Mouse (Mus musculus): ENCODE measurements at regions not wholly inside any gene's neighbourhood (a gene's known extent, or its start where the extent isn't known, plus 50 kb on each side); places are given as distances from the start of the nearest gene placed in this dataset.

- Histone ChIP-seq H3K4me1 (ENCODE audit: control insufficient read depth, insufficient read depth, low read length) (no peaks in the 10 kb centered on the region), H3K4me2 (ENCODE audit: low read depth, low read length) (no peak overlapping the region), H3K36me3 (ENCODE audit: control insufficient read depth, insufficient read depth) (no peaks in the 10 kb centered on the region), H3K9ac (ENCODE audit: low read length) (no peak overlapping the region), H3K27me3 (ENCODE audit: control insufficient read depth, insufficient read depth, low read length) (no peaks in the 10 kb centered on the region), H3K27ac (ENCODE audit: low read length) (no peak overlapping the region), H3K4me3 (ENCODE audit: low read length) (no peak overlapping the region), H3K9me3 (replicated peaks; ENCODE audit: control insufficient read depth, low read length) (no peaks in the 10 kb centered on the region)
- 74% methylated on average over 10 of the region's 10 CpGs for WGBS
- ATAC-seq (replicated peaks; ENCODE audit: extremely low read depth, insufficient read depth, low FRiP score): no peak
These were observed 221.6 kb downstream of the Agtpbp1 start for GRCm38 (mm10) chr13:59363428-59363827.

GRCm38 (mm10) chr13:59361323-59361722 lies 223.7 kb downstream of the Agtpbp1 start:
- 74% methylated on average over 7 of the region's 7 CpGs for WGBS
- H3K4me1 ChIP-seq (ENCODE audit: control insufficient read depth, insufficient read depth, low read length): no peaks in the 10 kb centered on the region
- no peak overlapping the region for H3K27ac ChIP-seq (ENCODE audit: low read length)

GRCm38 (mm10) chr13:59360026-59360425 lies 225.0 kb downstream of the Agtpbp1 start:
- WGBS: 74% methylated on average over 3 of the region's 3 CpGs
- ATAC-seq (replicated peaks; ENCODE audit: extremely low read depth, insufficient read depth, low FRiP score): no peak

More at GRCm38 (mm10) chr13:59361323-59361722, 223.7 kb downstream of the Agtpbp1 start:
- no peak overlapping the region for H3K4me2 ChIP-seq (ENCODE audit: low read depth, low read length)
- no peak overlapping the region for H3K9ac ChIP-seq (ENCODE audit: low read length)
- no peaks in the 10 kb centered on the region for H3K36me3 ChIP-seq (ENCODE audit: control insufficient read depth, insufficient read depth)
- no peak for ATAC-seq (replicated peaks; ENCODE audit: extremely low read depth, insufficient read depth, low FRiP score)
- H3K4me3 ChIP-seq (ENCODE audit: low read length): no peak overlapping the region
- H3K27me3 ChIP-seq (ENCODE audit: control insufficient read depth, insufficient read depth, low read length): no peaks in the 10 kb centered on the region
- H3K9me3 ChIP-seq (replicated peaks; ENCODE audit: control insufficient read depth, low read length): no peaks in the 10 kb centered on the region

GRCm38 (mm10) chr13:59358421-59358820 lies 226.6 kb downstream of the Agtpbp1 start:
- no peak overlapping the region for H3K27ac ChIP-seq (ENCODE audit: low read length)
- H3K4me2 ChIP-seq (ENCODE audit: low read depth, low read length): no peak overlapping the region
- H3K9ac ChIP-seq (ENCODE audit: low read length): no peak overlapping the region
- H3K36me3 ChIP-seq (ENCODE audit: control insufficient read depth, insufficient read depth): no peaks in the 10 kb centered on the region
- no peaks in the 10 kb centered on the region for H3K9me3 ChIP-seq (replicated peaks; ENCODE audit: control insufficient read depth, low read length)
- H3K4me1 ChIP-seq (ENCODE audit: control insufficient read depth, insufficient read depth, low read length): no peaks in the 10 kb centered on the region
- ATAC-seq (replicated peaks; ENCODE audit: extremely low read depth, insufficient read depth, low FRiP score): no peak
- H3K4me3 ChIP-seq (ENCODE audit: low read length): no peak overlapping the region
- WGBS: 78% methylated on average over 3 of the region's 3 CpGs
- no peaks in the 10 kb centered on the region for H3K27me3 ChIP-seq (ENCODE audit: control insufficient read depth, insufficient read depth, low read length)

More at GRCm38 (mm10) chr13:59360026-59360425, 225.0 kb downstream of the Agtpbp1 start:
- Histone ChIP-seq H3K4me1 (ENCODE audit: control insufficient read depth, insufficient read depth, low read length) (no peaks in the 10 kb centered on the region), H3K27ac (ENCODE audit: low read length) (no peak overlapping the region), H3K27me3 (ENCODE audit: control insufficient read depth, insufficient read depth, low read length) (no peaks in the 10 kb centered on the region), H3K36me3 (ENCODE audit: control insufficient read depth, insufficient read depth) (no peaks in the 10 kb centered on the region), H3K4me3 (ENCODE audit: low read length) (no peak overlapping the region), H3K9me3 (replicated peaks; ENCODE audit: control insufficient read depth, low read length) (no peaks in the 10 kb centered on the region), H3K9ac (ENCODE audit: low read length) (no peak overlapping the region), H3K4me2 (ENCODE audit: low read depth, low read length) (no peak overlapping the region)

GRCm38 (mm10) chr13:59351461-59351860 lies 233.6 kb downstream of the Agtpbp1 start:
- Histone ChIP-seq H3K9me3 (replicated peaks; ENCODE audit: control insufficient read depth, low read length) (peaks cover 5% of the 10 kb centered on the region; the same call in 1 of the 2 replicates), H3K9ac (ENCODE audit: low read length) (no peak overlapping the region), H3K27me3 (ENCODE audit: control insufficient read depth, insufficient read depth, low read length) (no peaks in the 10 kb centered on the region), H3K4me1 (ENCODE audit: control insufficient read depth, insufficient read depth, low read length) (no peaks in the 10 kb centered on the region), H3K27ac (ENCODE audit: low read length) (no peak overlapping the region), H3K4me3 (ENCODE audit: low read length) (no peak overlapping the region), H3K36me3 (ENCODE audit: control insufficient read depth, insufficient read depth) (no peaks in the 10 kb centered on the region), H3K4me2 (ENCODE audit: low read depth, low read length) (no peak overlapping the region)
- 59% methylated on average over 6 of the region's 6 CpGs for WGBS
- ATAC-seq (replicated peaks; ENCODE audit: extremely low read depth, insufficient read depth, low FRiP score): no peak

GRCm38 (mm10) chr13:59350613-59351150 lies 234.3 kb downstream of the Agtpbp1 start:
- Histone ChIP-seq H3K4me2 (ENCODE audit: low read depth, low read length) (no peak overlapping the region), H3K9me3 (replicated peaks; ENCODE audit: control insufficient read depth, low read length) (peaks cover 5% of the 10 kb centered on the region; the same call in 1 of the 2 replicates), H3K27me3 (ENCODE audit: control insufficient read depth, insufficient read depth, low read length) (no peaks in the 10 kb centered on the region), H3K4me3 (ENCODE audit: low read length) (no peak overlapping the region), H3K27ac (ENCODE audit: low read length) (no peak overlapping the region), H3K36me3 (ENCODE audit: control insufficient read depth, insufficient read depth) (no peaks in the 10 kb centered on the region), H3K9ac (ENCODE audit: low read length) (no peak overlapping the region), H3K4me1 (ENCODE audit: control insufficient read depth, insufficient read depth, low read length) (no peaks in the 10 kb centered on the region)
- ATAC-seq (replicated peaks; ENCODE audit: extremely low read depth, insufficient read depth, low FRiP score): no peak
- 73% methylated on average over 7 of the region's 7 CpGs for WGBS

- Histone ChIP-seq H3K4me3 (ENCODE audit: low read length) (no peak overlapping the region), H3K9ac (ENCODE audit: low read length) (no peak overlapping the region), H3K36me3 (ENCODE audit: control insufficient read depth, insufficient read depth) (no peaks in the 10 kb centered on the region), H3K9me3 (replicated peaks; ENCODE audit: control insufficient read depth, low read length) (peaks cover 5% of the 10 kb centered on the region; the same call in 1 of the 2 replicates), H3K4me1 (ENCODE audit: control insufficient read depth, insufficient read depth, low read length) (no peaks in the 10 kb centered on the region), H3K4me2 (ENCODE audit: low read depth, low read length) (no peak overlapping the region), H3K27ac (ENCODE audit: low read length) (no peak overlapping the region), H3K27me3 (ENCODE audit: control insufficient read depth, insufficient read depth, low read length) (no peaks in the 10 kb centered on the region)
- no peak for ATAC-seq (replicated peaks; ENCODE audit: extremely low read depth, insufficient read depth, low FRiP score)
These were observed 236.5 kb downstream of the Agtpbp1 start for GRCm38 (mm10) chr13:59348510-59348909.

GRCm38 (mm10) chr13:59341871-59342270 lies 243.2 kb downstream of the Agtpbp1 start:
- 73% methylated on average over 13 of the region's 13 CpGs for WGBS
- no peak for ATAC-seq (replicated peaks; ENCODE audit: extremely low read depth, insufficient read depth, low FRiP score)
- H3K36me3 ChIP-seq (ENCODE audit: control insufficient read depth, insufficient read depth): no peaks in the 10 kb centered on the region

GRCm38 (mm10) chr13:59338436-59338835 lies 246.6 kb downstream of the Agtpbp1 start:
- H3K4me3 ChIP-seq (ENCODE audit: low read length): no peak overlapping the region
- H3K4me2 ChIP-seq (ENCODE audit: low read depth, low read length): no peak overlapping the region
- no peak overlapping the region for H3K9ac ChIP-seq (ENCODE audit: low read length)
- no peak for ATAC-seq (replicated peaks; ENCODE audit: extremely low read depth, insufficient read depth, low FRiP score)
- H3K9me3 ChIP-seq (replicated peaks; ENCODE audit: control insufficient read depth, low read length): no peaks in the 10 kb centered on the region
- H3K4me1 ChIP-seq (ENCODE audit: control insufficient read depth, insufficient read depth, low read length): no peaks in the 10 kb centered on the region
- WGBS: 83% methylated on average over 9 of the region's 9 CpGs
- no peak overlapping the region for H3K27ac ChIP-seq (ENCODE audit: low read length)
- no peaks in the 10 kb centered on the region for H3K36me3 ChIP-seq (ENCODE audit: control insufficient read depth, insufficient read depth)
- no peaks in the 10 kb centered on the region for H3K27me3 ChIP-seq (ENCODE audit: control insufficient read depth, insufficient read depth, low read length)

More at GRCm38 (mm10) chr13:59341871-59342270, 243.2 kb downstream of the Agtpbp1 start:
- Histone ChIP-seq H3K4me2 (ENCODE audit: low read depth, low read length) (no peak overlapping the region), H3K4me3 (ENCODE audit: low read length) (no peak overlapping the region), H3K27ac (ENCODE audit: low read length) (no peak overlapping the region), H3K4me1 (ENCODE audit: control insufficient read depth, insufficient read depth, low read length) (no peaks in the 10 kb centered on the region), H3K27me3 (ENCODE audit: control insufficient read depth, insufficient read depth, low read length) (no peaks in the 10 kb centered on the region), H3K9me3 (replicated peaks; ENCODE audit: control insufficient read depth, low read length) (no peaks in the 10 kb centered on the region), H3K9ac (ENCODE audit: low read length) (no peak overlapping the region)

All from heart, embryonic 16.5 days (tissue).